Mouse (Mus musculus) midbrain, embryonic 14.5 days (tissue): Measurements from ENCODE around the gene Ngef. TPM values are rescaled to one million over a fixed set of nuclear protein-coding genes. Genes with fewer than 3 reads are reported as not detected.
"Not testable (repeated sequence)": the region's sequence is repeated elsewhere in the genome, so short reads cannot be mapped to it uniquely, and the experiment has no call there.

ENCODE experiments used
- ATAC-seq: fragments of 200-750 bp; cut with Nextera tagmentation; 2 replicates; pipeline ENCODE4 v1.8.0; 2017; ENCODE audit warnings: moderate number of reproducible peaks, moderate library complexity; ENCODE audit not compliant: low FRiP score, low TSS enrichment
- DNase-seq: peaks from one replicate; pipeline ENCODE4 v3.0.0-alpha.2; 2015
- H3K27ac ChIP-seq: fragments of 300-500 bp; sonication (generic); replicated peaks from 2 replicates; pipeline ENCODE4 v1.5.1; 2014; ENCODE audit warnings: mild to moderate bottlenecking, low read depth, low read length, moderate library complexity
- H3K27me3 ChIP-seq: fragments of 300-500 bp; sonication (generic); 2 replicates; pipeline ENCODE4 v1.6.1; 2014; ENCODE audit warnings: low read length, control low read depth, mixed read lengths; ENCODE audit not compliant: control insufficient read depth, insufficient read depth
- H3K36me3 ChIP-seq: fragments of 300-500 bp; sonication (generic); 2 replicates; pipeline ENCODE4 v1.6.1; 2014; ENCODE audit warnings: low read length, control low read depth; ENCODE audit not compliant: control insufficient read depth, insufficient read depth
- H3K4me1 ChIP-seq: fragments of 300-500 bp; sonication (generic); 2 replicates; pipeline ENCODE4 v1.6.1; 2014; ENCODE audit warnings: mild to moderate bottlenecking, antibody characterized with exemption, low read length, control low read depth; ENCODE audit not compliant: control insufficient read depth, insufficient read depth
- H3K4me2 ChIP-seq: fragments of 300-500 bp; sonication (generic); 2 replicates; pipeline ENCODE4 v1.6.1; 2014; ENCODE audit warnings: mild to moderate bottlenecking, low read length, moderate library complexity
- H3K4me3 ChIP-seq: fragments of 300-500 bp; sonication (generic); replicated peaks from 2 replicates; pipeline ENCODE4 v1.5.1; 2014; ENCODE audit warnings: low read depth, low read length
- H3K9ac ChIP-seq: fragments of 300-500 bp; sonication (generic); replicated peaks from 2 replicates; pipeline ENCODE4 v1.6.1; 2014; ENCODE audit warnings: mild to moderate bottlenecking, low read length, moderate library complexity
- H3K9me3 ChIP-seq: fragments of 300-500 bp; sonication (generic); 2 replicates; pipeline ENCODE4 v1.6.1; 2016; ENCODE audit warnings: low read length, control low read depth, mixed read lengths; ENCODE audit not compliant: control insufficient read depth
- WGBS: fragments of 180-500 bp; shearing (Covaris S2); extraction: QIAGEN DNeasy Blood & Tissue Kit; methylation state at CpG from one replicate; pipeline ENCODE4 v1.1.7; 2014; 5-methylcytosine and 5-hydroxymethylcytosine counted together
- polyA plus RNA-seq: library from polyadenylated mRNA; unstranded; fragments of >200 nt; fragmentation: Nextera tagmentation; extraction: Ambion mirVana; gene quantifications from 2 replicates; pipeline ENCODE4 v1.2.1, GENCODE M21; 2014

Gene Ngef
- polyA plus RNA-seq, 1 experiment from 2014 or later, result 13.0 TPM

- ATAC-seq, result no peak
- Histone ChIP-seq H3K4me1 (no peaks in the 10 kb centered on the region), H3K4me3 (no peak overlapping the region), H3K27ac (no peak overlapping the region), H3K9me3 (no peaks in the 10 kb centered on the region), H3K4me2 (no peak overlapping the region), H3K36me3 (no peaks in the 10 kb centered on the region), H3K9ac (no peak overlapping the region), H3K27me3 (no peaks in the 10 kb centered on the region)
- WGBS, result 89% methylated on average over 4 of the region's 4 CpGs
- DNase-seq, result no peak
Measured at GRCm38 (mm10) chr1:87482546-87482945, 91.1 kb downstream of the Ngef start.

- Histone ChIP-seq H3K36me3 (no peaks in the 10 kb centered on the region), H3K4me2 (peak overlapping the region; percentile 72), H3K27ac (no peak overlapping the region), H3K4me3 (peak overlapping the region; percentile 35), H3K9ac (peak overlapping the region; percentile 51), H3K9me3 (no peaks in the 10 kb centered on the region), H3K4me1 (peaks cover 8% of the 10 kb centered on the region), H3K27me3 (peaks cover 9% of the 10 kb centered on the region; the same call in 1 of the 2 replicates)
- ATAC-seq (no peak; the same call in 1 of the 2 replicates), DNase-seq (peak; percentile 62)
- WGBS, result 1% methylated on average over 42 of the region's 42 CpGs
Measured at GRCm38 (mm10) chr1:87475076-87475895, 98.4 kb downstream of the Ngef start.

- peaks cover 9% of the 10 kb centered on the region; the same call in 1 of the 2 replicates for H3K27me3 ChIP-seq
- no peaks in the 10 kb centered on the region for H3K9me3 ChIP-seq
- DNase-seq, result no peak
- ATAC-seq, result no peak
- H3K4me2 ChIP-seq, result no peak overlapping the region
- WGBS, result 86% methylated on average over 7 of the region's 7 CpGs
- no peaks in the 10 kb centered on the region for H3K36me3 ChIP-seq
- peaks cover 8% of the 10 kb centered on the region for H3K4me1 ChIP-seq
- no peak overlapping the region for H3K4me3 ChIP-seq
- no peak overlapping the region for H3K27ac ChIP-seq
- no peak overlapping the region for H3K9ac ChIP-seq
Measured at GRCm38 (mm10) chr1:87472576-87472975, 101.1 kb downstream of the Ngef start.

- peaks cover 9% of the 10 kb centered on the region; the same call in 1 of the 2 replicates for H3K27me3 ChIP-seq
- H3K4me1 ChIP-seq, result peaks cover 8% of the 10 kb centered on the region
- no peak overlapping the region for H3K9ac ChIP-seq
- no peak overlapping the region for H3K4me2 ChIP-seq
- DNase-seq (no peak), ATAC-seq (no peak)
- H3K27ac ChIP-seq, result no peak overlapping the region
- WGBS, result 88% methylated on average over 7 of the region's 7 CpGs
- H3K4me3 ChIP-seq, result no peak overlapping the region
- H3K9me3 ChIP-seq, result no peaks in the 10 kb centered on the region
- H3K36me3 ChIP-seq, result no peaks in the 10 kb centered on the region
Measured at GRCm38 (mm10) chr1:87471914-87472313, 101.8 kb downstream of the Ngef start.

GRCm38 (mm10) chr1:87469971-87470370 is 103.7 kb downstream of the Ngef start, which contains the start of gene Snorc:
Snorc (plus strand) TSS chr1:87470271.
- H3K27ac ChIP-seq, H3K9ac ChIP-seq, H3K27me3 ChIP-seq, ATAC-seq, H3K4me1 ChIP-seq, H3K4me3 ChIP-seq, H3K9me3 ChIP-seq, H3K36me3 ChIP-seq, H3K4me2 ChIP-seq: not testable (repeated sequence)
- WGBS, result 41% methylated on average over 10 of the region's 10 CpGs
- peak; percentile 14 for DNase-seq

GRCm38 (mm10) chr1:87468321-87468720 is 105.3 kb downstream of the Ngef start:
- Histone ChIP-seq H3K9me3 (no peaks in the 10 kb centered on the region), H3K27ac (no peak overlapping the region)
- peak; percentile 46 for DNase-seq

GRCm38 (mm10) chr1:87467469-87467868 is 106.2 kb downstream of the Ngef start:
- Histone ChIP-seq H3K4me2 (no peak overlapping the region), H3K4me1 (no peaks in the 10 kb centered on the region), H3K4me3 (no peak overlapping the region), H3K27ac (no peak overlapping the region), H3K36me3 (no peaks in the 10 kb centered on the region), H3K9me3 (no peaks in the 10 kb centered on the region), H3K27me3 (no peaks in the 10 kb centered on the region), H3K9ac (no peak overlapping the region)
- DNase-seq (no peak), ATAC-seq (no peak)
- 90% methylated on average over 9 of the region's 9 CpGs for WGBS

More at GRCm38 (mm10) chr1:87468321-87468720, 105.3 kb downstream of the Ngef start:
- no peak overlapping the region for H3K4me2 ChIP-seq
- no peaks in the 10 kb centered on the region for H3K4me1 ChIP-seq
- no peak for ATAC-seq
- H3K36me3 ChIP-seq, result no peaks in the 10 kb centered on the region
- H3K9ac ChIP-seq, result no peak overlapping the region
- 79% methylated on average over 6 of the region's 6 CpGs for WGBS
- H3K27me3 ChIP-seq, result no peaks in the 10 kb centered on the region
- no peak overlapping the region for H3K4me3 ChIP-seq

GRCm38 (mm10) chr1:87459856-87460255 is 113.8 kb downstream of the Ngef start:
- H3K4me3 ChIP-seq, H3K27me3 ChIP-seq, H3K36me3 ChIP-seq, ATAC-seq, H3K9ac ChIP-seq, DNase-seq, H3K4me2 ChIP-seq, H3K4me1 ChIP-seq, H3K27ac ChIP-seq, H3K9me3 ChIP-seq: not testable (repeated sequence)
- 94% methylated on average over 5 of the region's 7 CpGs for WGBS

- Histone ChIP-seq H3K27me3 (no peaks in the 10 kb centered on the region), H3K36me3 (no peaks in the 10 kb centered on the region), H3K4me2 (no peak overlapping the region), H3K4me1 (no peaks in the 10 kb centered on the region), H3K27ac (no peak overlapping the region), H3K4me3 (no peak overlapping the region), H3K9me3 (no peaks in the 10 kb centered on the region), H3K9ac (no peak overlapping the region)
- WGBS, result 87% methylated on average over 4 of the region's 4 CpGs
- DNase-seq, result no peak
- no peak for ATAC-seq
Measured at GRCm38 (mm10) chr1:87458045-87458444, 115.6 kb downstream of the Ngef start.
